Mouse (Mus musculus): ENCODE data around the gene Timp3.

The Timp3 gene

DNA sequence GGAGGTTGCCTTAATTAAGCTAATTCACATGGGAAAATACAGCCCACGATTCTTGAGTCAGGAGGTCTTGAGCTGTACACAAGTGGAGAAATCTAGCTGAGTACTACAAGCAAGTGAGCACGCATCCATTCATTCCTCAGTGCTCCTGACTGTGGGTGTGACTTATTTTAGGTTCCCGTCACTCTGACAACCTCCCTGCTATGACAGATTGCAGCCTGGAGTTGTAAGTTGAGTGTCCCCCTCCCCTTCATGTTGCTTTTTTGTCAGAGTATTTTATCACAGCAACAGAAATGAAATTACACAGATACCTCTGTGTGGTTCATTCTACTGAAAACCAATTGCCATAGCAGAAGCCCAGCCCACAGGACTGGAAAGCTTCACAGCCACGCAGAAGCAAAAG, 86.1 kb downstream of the Timp3 start:
- CTCF ChIA-PET = interaction anchor here in 1 of 4 experiments (1.0 kb wide), 1 partner anchor 1203 kb away, joined by 3 read pairs; no protein-coding TSS in a partner anchor
- POLR2A ChIA-PET = interaction anchor here in 1 of 4 experiments (1.0 kb wide), 1 partner anchor 8 kb away, joined by 4 read pairs; no protein-coding TSS in a partner anchor

- POLR2A ChIA-PET = no interaction called here
- CTCF ChIA-PET = no interaction called here
Observed at GRCm38 (mm10) chr10:86387821-86388440, 87.8 kb downstream of the Timp3 start.

DNA sequence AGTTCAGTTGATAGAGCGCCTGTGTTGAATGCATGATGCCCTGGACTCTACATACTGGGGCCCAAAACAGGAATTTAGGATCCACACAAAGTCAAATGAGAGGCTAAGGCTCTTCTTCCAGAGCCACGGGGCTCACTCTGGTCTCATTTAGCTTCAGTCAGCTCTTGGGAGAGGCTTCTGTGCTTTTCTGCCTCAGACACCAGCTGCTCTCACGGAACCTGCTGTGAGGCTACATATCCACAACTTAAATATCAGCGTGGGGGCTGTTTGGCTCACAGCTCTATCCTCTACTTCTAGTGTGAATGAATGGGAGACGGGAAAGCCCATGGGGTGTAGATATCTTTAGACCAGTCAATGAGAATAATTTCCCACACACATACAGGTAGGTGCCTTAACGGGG, 88.6 kb downstream of the Timp3 start:
- ChIA-PET POLR2A (no interaction called here), CTCF (no interaction called here)

DNA sequence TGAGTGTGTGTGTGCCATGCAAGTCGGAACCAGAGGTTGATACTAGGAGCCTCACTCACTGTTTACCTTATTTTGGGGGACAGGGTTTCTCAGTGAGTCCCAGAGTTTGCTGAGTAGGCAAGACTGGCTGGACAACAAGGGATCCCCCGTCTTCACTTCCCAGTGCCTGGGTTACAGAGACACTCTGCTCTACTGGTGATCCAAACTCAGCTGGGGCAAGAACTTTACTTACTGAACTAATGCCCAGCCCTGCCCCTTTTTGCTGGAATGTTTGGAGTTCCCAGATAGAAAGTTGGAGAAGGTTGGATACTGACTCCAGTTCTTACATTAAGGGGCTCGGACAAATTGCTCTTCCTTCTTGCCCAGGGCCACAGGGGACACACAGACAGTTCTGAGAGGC, 89.2 kb downstream of the Timp3 start:
- CTCF ChIA-PET = interaction anchor here in 1 of 4 experiments (1.1 kb wide), 1 partner anchor 93 kb away, joined by 3 read pairs; no protein-coding TSS in a partner anchor

GRCm38 (mm10) chr10:86389913-86390312, 89.7 kb downstream of the Timp3 start:
- ChIA-PET CTCF (interaction anchor here in 1 of 4 experiments (1.1 kb wide), 1 partner anchor 93 kb away, joined by 3 read pairs; no protein-coding TSS in a partner anchor), POLR2A (interaction anchor here in 2 of 4 experiments (0.8 to 1.4 kb wide), 3 partner anchors 11 to 45 kb away, joined by 3 to 4 read pairs (median 4); no protein-coding TSS in a partner anchor)

More for the DNA sequence above, 89.2 kb downstream of the Timp3 start:
- POLR2A ChIA-PET = interaction anchor here in 2 of 4 experiments (1.3 to 1.4 kb wide), 2 partner anchors 45 kb away, joined by 4 read pairs; no protein-coding TSS in a partner anchor

DNA sequence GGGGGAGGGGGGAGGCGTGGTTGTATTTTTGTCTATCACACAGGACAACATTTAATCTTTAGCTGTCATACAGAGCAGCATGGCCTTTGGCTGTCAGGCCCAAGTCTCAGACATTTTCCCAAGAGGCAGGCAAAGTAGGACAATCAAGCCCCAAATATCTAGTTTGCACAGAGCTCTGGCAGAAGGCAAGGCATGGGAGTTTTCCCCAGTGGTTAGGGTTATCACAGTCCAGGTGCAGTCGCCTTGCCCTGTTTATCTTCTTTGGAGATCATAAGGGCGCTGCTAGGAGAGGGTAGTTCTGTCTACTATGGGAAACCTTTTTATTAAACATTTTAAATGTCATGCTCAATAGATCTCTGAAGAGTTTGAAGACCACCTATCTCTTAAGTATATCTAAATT, 92.2 kb downstream of the Timp3 start:
- ChIA-PET CTCF (interaction anchor here in 1 of 4 experiments (0.6 kb wide), 1 partner anchor 301 kb away, joined by 3 read pairs; no protein-coding TSS in a partner anchor), POLR2A (interaction anchor here in 1 of 4 experiments (0.6 kb wide), 1 partner anchor 22 kb away, joined by 6 read pairs; no protein-coding TSS in a partner anchor)

DNA sequence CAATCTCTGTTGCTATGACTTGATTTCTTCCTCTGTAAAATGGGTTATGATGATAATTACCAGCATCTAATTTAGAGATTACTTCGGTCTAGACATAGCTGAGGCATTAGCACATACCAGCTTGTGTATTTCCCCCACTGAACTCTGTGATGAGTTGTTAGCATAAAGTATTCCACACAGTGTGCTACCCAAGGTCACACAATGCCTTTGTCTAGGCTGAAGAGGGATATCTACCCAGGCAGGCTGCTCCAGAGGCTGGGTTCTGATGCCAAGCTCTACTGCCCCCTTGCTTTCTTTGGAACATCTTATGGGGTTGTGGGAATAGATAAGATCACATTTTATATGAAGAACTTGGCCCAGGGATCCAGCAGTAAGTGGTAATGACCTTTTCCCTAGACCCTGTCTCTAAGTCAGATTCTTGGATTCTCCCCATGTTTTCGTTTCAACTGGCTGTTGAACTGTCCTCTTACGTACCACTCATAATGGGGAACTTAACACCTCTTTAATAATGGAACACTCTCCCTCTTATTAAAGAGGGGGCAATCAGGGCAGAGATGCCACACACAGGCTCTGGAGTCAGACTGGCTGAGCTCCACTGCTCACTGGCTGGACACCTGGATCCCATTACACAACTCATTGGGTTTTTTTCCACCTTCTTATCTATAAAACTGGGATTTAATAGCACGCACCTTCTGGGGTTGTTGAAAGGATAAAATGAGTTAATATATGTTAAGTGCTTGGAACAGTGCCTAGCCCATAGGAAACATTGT, 97.6 kb downstream of the Timp3 start:
- CTCF ChIA-PET = no interaction called here

DNA sequence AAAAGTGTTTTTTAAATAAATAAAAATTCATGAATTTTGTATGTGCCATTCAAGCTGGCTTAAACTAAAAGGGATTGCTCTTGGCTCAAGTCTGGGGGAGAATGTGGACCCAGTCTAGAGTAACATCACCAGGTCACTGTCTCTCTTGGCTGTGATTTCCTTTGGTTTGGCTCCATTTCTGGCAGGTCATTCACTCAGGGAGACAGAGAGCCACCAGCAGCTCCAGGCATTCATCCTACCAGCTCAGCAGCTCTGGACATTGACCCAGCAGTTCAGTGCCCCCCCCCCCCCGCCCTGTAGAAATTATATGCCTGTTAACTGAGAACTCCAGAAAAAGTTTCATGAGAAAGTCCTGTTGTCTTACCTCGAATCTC, 98.2 kb downstream of the Timp3 start:
- CTCF ChIA-PET = no interaction called here
- POLR2A ChIA-PET = no interaction called here

More for the DNA sequence above, 97.6 kb downstream of the Timp3 start:
- POLR2A ChIA-PET = no interaction called here
